Mouse (Mus musculus) cerebellum, adult 9-10 months (tissue): ENCODE data around the gene Tkt.

Experiments
- DNase-seq: peaks from one replicate; pipeline ENCODE4 v3.0.0; 2022

Tkt gene

GRCm38 (mm10) chr14:30622556-30622955 lies 74.4 kb downstream of the Tkt start:
- DNase-seq, result no peak
